Mouse (Mus musculus) 416B (cell line): ENCODE data around the gene Hist3h2a.

ENCODE experiments used
- DNase-seq: peaks from one replicate; pipeline ENCODE4 v3.0.0; 2011; ENCODE audit warnings: low read depth

The Hist3h2a gene

DNA sequence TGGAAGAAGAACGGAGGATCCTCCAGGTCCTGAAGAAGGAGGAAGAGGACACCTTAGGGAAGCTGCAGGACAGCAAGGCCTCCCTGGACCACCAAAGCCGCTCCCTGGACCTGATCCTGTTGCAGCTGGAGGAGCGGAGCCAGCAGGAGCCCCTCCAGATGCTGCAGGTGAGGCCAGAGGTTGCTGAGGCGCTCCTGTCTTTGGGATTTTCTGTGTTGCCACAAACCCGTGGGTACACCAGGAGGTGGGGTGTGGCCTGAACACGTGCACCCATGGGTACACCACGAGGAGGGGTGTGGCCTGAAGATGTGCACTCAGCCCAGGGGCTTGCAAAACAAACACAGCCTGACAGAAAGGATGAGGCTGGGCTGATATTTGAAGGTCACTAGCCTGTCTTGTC, 14.1 kb downstream of the Hist3h2a start:
- DNase-seq, result no peak

DNA sequence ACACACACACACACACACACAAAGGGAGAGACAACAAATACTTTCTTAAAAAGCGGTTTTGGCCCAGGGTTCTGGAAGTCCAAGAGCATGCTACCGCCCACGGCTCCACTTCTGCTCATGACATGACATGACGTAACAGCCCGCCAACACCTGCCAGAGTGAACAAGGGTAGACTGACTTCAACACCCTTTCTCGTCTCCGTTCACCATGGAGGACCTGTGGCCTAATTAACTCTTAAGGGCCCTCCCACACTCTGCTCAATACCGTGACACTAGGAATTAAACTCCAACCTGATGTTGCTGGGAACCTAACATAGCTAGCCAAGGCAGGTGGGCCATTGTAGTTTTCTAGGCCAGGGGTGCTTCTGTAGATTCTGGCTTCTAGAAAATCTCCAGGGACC, 14.5 kb downstream of the Hist3h2a start:
- DNase-seq, result no peak

DNA sequence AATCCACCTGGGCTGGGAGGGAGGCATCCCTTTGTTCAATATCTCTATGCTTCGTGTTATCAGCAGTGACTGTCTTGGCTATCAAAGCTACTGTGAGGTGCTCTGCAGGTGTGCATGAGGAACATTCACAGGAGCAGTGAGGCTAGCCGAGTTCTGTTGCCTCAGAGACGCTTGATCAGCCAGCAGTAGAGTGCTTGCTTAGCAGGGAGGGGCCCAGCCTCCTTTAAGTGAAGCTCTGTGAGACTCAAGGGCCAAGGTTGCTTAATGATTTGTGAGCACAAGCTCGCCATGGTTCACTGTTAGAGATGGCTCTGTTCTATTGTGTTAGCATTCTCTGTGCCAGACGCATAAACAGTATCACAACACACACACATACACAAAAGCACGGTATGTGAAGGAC, 15.2 kb downstream of the Hist3h2a start:
- no peak for DNase-seq

DNA sequence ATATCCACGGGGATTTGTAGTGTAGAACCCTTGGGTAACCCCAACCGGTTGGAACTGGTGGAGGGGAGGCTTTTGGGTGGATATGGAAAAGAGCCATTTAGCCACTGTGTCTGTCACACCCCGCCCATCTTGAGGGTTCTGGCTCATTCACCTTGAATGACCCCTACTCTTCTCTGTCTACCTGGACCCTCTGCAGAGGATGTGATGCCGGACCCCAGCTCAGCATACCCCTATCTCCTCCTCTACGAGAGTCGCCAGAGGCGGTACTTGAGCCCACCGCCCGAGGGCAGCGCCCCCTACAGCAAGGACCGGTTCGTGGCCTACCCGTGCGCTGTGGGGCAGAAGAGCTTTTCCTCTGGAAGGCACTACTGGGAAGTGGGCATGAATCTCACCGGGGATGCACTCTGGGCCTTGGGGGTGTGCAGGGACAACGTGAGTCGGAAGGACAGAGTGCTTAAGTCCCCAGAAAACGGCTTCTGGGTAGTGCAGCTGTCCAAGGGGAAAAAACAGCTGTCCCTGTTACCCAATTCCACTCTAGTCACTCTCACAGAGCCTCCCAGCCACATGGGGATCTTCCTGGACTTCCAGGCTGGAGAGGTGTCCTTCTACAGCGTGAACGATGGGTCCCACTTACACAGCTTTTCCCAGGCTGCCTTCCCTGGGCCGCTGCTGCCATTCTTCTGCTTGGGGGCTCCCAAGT, 16.5 kb downstream of the Hist3h2a start:
- DNase-seq, result no peak

DNA sequence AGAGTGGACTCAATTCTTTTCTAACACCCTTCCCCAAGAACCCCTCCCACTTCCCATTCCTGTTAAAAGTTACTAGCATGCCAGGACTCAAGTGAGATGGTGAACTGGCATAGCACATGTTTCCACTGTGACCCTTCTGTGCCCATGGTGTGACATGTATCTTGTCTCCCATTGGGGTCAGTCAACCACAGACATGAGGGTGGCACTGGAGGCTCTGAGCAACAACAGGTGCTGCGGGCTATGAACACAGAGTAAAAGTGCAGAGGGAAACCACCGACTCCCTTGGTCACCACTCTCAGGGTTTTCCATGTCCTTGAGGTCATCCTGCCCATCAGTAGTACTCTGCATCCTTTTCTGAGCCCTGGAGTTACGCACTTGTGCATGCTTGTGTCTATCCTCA, 17.3 kb downstream of the Hist3h2a start:
- no peak for DNase-seq

DNA sequence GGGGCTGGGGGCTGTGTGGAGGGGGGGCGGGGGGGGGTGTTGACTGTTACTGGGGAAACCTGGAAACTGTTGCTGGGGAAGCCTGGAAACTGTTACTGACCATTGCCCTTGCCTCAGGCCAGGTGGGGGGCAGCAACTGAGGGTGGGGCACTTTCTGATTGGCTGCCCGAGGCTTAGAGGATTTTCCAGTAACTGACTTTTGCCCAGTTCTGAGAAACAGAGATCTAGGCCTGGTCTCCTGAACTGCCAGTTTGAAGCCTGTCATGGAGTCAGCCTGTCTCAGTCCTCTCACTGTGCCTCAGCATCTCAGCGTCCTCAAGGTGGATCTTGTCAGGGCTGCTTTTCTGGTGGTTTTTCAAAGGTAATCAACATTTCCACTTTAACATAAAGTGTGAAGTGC, 19.9 kb downstream of the Hist3h2a start:
- no peak for DNase-seq

DNA sequence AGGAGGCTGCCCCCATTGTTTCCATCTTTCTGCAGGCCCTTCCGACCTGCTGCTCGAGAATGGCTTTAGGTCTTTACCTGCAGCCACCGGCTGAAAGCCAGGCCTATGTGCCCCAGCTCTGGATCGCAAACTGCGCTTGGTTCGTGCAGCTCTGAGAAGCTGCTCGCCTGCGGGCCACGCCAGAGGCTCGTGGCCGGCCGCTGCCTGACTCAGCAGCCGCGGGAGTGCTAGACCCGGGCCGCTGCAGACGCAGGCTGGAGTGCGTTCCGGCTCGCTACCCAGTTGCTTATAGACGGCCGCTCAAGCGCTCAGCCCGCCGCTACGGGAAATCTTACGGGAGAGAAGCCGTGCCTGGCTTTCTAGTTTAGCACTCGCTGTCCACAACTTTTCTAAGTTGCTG, 22.7 kb downstream of the Hist3h2a start:
- DNase-seq, result peak; percentile 50

DNA sequence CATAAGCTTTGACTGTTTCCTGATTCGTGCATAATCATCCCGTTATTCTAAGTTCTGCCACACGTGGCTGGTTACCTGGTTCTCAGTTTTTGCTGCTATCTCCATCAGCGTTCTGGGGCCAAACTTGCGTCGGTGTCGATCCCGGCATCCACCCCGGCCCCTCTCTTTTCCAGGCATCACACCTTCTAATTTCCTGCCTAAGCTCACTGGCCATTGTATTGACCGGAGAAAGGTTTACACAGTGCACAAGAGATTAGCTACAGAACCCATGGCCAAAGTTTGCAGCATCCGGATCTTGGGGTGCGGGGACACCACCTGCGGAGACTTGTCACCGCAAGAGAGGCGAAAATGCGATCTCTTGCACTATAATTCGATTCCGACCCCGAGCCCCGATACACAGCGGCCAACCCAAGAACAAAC, 23.1 kb downstream of the Hist3h2a start:
- peak; percentile 57 for DNase-seq

DNA sequence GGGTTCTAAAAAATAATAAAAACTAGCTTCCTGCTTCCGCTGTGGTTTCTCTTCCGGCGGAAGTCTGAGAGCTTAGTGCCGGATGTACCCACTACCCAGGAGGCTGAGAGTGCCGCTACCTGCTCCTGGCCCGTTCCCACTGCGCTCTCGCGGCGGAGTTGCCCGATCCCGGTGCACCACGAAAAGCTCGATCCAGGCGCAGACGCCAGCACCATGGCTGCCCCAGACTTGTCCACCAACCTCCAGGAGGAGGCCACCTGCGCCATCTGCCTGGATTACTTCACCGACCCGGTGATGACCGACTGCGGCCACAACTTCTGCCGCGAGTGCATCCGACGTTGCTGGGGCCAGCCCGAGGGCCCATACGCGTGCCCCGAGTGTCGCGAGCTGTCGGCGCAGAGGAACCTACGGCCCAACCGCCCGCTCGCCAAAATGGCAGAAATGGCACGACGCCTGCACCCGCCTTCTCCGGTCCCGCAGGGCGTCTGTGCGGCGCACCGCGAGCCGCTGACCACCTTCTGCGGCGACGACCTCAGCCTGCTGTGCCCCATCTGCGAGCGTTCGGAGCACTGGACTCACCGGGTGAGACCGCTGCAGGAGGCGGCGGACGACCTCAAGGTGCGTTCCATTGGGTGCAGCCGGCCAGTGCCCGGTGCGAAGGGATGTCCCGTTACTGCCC, 23.7 kb downstream of the Hist3h2a start, which contains the start of gene Trim11:
TSS of gene Trim11 (plus strand) at position 67 of the 679 bp plus-strand sequence.
- DNase-seq, result peak; percentile 83

DNA sequence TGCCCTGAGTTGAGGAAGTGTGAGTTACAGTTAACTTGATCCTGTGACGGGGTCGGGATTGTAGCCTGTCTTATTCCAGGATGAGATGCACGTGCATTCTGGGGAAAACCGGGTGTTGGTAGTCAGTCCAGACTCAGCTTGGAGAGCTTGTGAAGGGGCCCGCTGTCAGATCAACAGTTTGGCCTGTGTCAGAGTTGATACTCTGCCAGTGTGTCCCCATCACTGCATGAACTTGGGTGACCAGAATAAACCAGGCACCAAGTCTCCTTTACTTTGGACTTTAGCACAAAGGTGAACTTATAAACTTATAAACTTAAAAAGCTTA, 24.2 kb downstream of the Hist3h2a start:
- peak; percentile 47 for DNase-seq

DNA sequence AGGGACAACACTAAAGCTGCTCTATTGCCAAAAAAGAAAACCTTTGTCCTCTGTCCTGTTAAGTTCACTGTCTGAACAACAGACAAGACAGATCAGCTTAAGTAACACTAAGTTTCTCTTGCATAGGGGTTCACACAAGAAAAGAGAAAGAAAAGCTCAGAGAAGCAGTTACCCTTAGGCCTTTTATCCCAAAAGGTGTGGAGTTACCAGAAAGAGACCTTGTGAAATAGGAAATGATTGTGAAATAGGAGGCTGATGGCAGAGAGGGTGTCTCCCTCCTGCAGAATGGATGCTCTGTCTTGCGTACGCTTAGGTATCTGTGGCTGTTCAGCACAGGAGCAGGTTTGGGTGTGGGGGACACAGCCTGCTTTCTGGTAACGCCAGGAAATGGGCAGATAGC, 24.7 kb downstream of the Hist3h2a start:
- peak; percentile 80 for DNase-seq

DNA sequence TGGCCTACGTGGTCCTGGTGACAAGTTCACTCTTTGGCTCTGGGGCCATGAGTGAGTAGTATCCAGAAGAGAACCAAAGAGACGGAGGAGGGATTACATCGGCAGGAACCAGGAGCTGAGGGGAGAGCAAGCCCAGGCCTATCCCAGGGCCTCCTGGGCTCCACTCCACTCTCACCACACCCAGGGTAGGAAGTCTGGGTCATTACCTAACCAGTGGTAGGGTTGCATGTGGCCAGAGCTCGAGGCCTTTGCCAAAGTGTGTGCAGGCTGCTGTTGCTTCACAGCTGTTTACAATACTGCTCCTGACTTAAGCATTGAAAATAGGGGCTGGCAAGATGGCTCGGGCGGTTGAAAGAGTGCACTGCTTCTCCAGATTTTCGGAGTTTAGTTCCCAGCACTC, 25.2 kb downstream of the Hist3h2a start:
- DNase-seq, result peak; percentile 73

DNA sequence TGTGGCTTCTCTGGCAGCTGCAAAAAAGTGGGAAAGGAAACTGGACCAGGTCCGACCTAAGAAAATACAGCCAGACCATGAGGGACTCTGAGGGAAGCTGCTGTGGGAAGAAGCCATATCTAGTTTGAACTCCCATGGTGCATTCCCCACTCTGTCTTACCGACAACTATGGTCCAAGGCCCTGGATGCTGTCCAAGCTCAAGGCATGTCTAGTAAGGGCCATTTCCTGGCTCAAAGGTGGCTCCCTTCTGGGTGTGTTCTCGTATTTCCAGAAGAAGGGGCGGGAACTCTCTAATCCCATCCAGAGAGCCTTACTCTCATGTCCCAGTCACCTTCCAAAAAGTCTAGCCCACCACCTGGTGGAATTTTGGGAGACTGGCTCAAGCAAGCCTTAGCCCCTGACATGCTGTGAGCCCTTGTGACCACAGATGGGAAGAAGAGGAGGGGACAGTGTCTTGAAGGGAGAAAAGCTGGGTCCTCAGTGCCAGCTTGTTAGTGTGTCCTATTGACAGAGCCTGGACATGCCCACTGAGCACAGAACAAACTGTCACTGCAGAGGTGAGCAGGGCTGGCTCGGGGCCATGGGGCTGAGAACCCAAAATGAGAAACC, 26.0 kb downstream of the Hist3h2a start:
- no peak for DNase-seq

DNA sequence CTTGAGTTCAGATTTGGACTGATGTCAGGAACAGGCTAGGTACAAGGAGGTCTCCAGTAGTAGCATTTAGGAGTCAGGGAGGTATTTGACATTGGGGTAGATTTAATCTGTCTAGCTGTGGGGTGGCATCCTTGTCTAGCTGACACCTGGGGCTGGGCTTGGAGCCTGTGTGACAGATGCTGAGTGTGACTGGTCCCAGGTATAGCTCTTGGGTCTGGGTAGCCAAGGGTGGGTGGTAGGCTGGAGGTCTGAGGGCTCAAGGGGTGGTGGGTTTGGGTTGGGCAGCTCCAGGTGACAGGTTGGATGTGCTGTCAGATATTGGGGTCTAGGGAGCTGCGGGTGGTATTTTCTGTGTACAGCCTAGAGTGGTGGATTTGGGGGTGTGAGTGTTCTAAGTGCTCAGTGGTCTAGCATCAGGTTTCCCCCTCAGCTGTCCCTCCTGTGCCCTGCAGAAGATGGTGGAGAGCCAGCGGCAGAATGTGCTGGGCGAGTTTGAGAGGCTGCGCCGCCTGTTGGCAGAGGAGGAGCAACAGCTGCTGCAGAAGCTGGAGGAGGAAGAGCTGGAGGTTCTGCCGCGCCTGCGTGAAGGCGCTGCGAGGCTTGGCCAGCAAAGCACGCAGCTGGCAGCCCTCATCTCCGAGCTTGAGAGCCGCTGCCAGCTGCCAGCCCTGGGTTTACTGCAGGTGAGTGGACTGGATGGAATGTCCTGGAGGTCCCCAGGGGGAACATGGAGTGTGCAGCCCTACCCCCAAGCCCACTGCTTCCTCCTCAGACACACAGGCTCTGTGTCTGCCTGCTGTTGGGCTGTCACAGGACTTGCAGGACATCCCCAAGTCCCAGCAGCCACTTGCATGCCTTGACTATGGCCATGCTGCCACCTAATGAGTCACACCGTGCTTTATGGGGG, 27.3 kb downstream of the Hist3h2a start:
- DNase-seq, result no peak

DNA sequence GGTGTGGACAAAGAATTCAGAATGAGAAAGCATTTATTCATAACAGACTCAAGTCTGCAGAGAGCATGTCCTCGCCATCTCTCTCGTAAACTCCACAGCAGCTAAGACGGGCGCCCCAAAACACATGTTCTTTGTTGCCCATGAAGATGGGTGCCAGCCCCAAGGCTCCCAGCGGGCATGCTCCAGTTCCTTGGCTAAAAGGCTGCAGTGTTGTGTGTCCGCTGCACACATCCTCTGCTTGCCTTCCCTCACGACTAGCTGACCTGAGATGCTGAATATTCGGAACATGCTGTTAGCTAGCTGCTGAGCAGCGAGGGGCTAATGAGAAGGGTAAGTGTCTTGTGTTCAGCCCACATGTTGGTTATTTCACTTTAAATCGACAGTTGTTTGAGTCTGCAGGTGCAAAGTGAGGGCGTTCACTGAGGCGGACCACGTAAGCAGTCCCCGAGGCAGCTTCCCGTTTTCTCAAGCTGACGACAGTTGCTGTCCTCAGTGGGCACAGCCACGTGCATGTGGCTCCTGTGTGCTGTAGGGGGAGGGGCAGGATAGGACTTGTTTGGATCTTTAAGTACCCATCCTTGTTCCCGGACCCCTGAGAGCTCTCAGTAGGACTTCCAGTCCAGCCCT, 28.1 kb downstream of the Hist3h2a start:
- DNase-seq, result no peak

DNA sequence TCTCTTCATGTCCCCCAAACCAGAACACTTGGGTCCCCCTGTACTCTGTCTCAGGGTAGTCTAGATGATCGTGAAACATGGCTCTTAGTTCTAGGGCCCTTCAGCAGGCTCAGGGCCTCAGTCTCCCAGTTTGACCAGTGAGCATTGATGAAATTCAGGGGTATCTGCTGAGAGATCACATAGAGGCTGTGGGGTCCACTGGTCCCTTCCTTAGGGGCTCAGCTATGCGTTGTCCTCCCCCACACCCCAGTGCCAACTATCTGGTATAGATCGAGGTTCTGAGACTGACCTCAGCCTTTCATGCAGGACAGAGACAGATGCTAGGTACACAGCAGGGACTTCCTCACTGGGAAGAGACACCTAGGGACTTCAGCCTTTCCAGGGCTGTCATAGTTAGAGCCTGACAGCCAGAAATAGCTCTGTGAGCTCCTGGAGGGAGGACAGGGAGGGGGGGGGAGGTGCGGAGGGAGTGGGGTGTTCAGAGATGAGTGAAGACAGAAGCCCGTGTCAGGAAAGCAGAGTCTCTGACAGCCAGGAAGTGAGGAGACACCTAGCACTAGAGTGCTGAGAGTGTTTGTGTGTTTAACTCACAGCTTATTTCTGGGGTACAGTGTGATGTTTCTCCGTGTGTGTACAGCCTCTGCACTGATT, 29.3 kb downstream of the Hist3h2a start:
- no peak for DNase-seq

DNA sequence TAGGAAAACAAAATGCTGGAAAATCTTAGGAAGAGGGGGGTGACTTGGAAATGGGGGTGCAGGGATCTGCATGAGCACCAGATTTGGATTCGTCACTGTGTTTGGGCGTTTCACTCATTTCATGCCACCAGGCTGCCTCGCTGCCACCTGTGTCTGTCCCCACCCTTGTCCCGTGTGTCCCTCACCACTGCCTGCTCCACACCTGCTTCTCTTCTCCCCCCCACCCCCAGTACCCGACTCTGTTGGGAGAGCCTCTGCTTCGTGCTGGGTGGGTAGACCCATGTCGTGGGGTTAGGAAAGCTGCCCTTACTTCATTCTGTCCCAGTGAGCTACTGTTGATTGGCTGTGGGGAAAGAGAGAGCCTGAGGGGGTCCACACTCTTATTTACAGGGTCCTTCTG, 30.2 kb downstream of the Hist3h2a start:
- DNase-seq, result no peak

DNA sequence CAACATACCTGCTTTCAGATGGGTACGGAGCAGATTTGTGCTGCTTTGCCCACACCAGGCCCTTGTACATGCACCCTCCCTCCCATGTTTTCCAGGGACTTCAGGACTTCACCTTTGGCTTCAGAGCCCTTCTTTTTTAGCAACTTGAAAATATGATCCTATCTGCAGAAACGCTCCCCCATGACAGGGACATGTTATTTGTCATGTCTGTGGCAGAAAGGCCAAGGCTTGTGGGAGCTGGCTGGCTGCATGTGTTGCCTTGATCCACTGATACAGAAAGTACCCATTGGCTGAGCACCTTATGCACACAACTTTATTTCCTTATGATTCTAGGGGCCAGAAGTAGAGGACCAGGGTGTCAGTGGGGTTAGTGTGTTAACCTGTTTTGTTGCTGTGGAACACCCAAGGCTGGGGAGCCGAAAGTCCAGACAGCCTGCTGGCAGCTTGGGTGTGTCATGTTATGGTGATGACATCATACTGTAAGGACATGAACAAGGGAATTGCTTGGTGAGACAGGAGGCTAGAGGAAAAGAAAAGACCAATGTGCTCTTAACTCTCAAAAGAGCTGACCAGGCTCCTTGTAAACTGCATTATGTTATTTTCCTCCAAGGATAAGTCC, 30.9 kb downstream of the Hist3h2a start:
- no peak for DNase-seq

DNA sequence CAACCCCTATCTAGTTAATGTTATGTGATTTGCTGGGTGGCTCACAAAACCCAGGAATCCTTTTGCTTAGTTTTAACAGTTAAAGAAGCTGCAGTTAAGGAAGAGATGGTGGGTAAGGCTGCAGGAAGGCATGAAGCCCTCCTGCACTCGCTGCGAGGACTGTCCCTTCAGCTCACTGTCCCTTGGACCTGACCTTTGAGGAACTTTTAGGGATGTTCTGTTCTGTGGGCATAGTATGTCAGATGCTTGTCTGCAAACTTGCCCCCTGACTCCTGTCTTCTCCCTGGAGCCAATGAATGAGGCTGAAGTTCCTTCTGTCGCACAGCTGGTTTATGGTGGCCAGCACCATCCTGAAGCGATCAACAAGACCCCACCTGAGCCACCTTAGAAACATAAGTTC, 34.7 kb downstream of the Hist3h2a start:
- DNase-seq, result no peak

DNA sequence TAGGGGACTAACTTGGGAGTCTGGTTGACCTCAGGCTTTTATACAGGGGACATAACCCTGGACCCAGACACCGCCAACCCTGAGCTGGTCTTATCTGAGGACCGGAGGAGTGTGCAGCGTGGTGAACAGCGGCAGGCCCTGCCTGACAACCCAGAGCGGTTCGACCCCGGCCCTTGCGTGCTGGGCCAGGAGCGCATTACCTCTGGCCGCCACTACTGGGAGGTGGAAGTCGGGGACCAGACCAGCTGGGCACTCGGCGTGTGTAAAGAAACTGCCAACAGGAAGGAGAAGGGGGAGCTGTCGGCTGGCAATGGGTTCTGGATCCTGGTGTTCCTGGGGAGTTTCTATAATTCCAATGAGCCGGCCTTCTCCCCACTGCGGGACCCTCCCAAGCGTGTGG, 35.7 kb downstream of the Hist3h2a start:
- no peak for DNase-seq

DNA sequence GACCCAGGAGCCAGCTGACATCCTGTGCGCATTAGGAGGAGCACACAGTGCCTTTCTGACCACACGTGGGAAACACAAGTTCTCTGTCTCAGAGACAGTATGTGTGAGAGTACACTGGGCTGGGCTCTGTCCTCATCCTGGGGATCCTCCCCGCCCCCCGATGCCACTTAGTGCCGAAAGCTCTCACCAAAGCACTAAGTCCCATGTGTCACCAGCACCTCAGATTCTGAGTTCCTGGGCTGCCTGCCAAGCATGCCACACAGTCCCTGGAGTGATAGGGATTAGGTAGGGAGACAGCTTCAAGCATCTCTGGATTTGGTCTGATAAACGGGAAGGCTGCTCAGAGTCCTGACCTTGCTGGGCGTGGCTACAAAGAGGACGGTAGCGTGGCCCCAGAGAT, 36.3 kb downstream of the Hist3h2a start:
- DNase-seq, result no peak
